Mouse (Mus musculus) CH12.LX (cell line): Measurements from ENCODE around the gene Wdr61. TPM values are rescaled to one million over a fixed set of nuclear protein-coding genes. Genes with fewer than 3 reads are reported as not detected.
A peak's percentile ranks its signal among the peaks of the same experiment; 100 is the strongest.
"Not testable (repeated sequence)": the region's sequence is repeated elsewhere in the genome, so short reads cannot be mapped to it uniquely, and the experiment has no call there.

Experiments used
- DNase-seq: peaks from one replicate; pipeline ENCODE4 v3.0.0-alpha.2; 2013; ENCODE audit errors: extremely low read depth
- H3K27ac ChIP-seq: 2 replicates; pipeline ENCODE4 v1.5.1; 2012; ENCODE audit warnings: low read depth, mild to moderate bottlenecking, control low read depth, moderate library complexity; ENCODE audit not compliant: insufficient read depth
- H3K27me3 ChIP-seq: replicated peaks from 2 replicates; pipeline ENCODE3; 2012; ENCODE audit warnings: inconsistent platforms
- H3K36me3 ChIP-seq, 2 experiments: replicated peaks in 1 of 2; 2 replicates each; pipeline versions ENCODE3 to v1.6.1; 2012; ENCODE audit warnings: inconsistent platforms in 1 of 2, low read length in 1 of 2, mild to moderate bottlenecking in 1 of 2, mixed read lengths in 1 of 2, moderate library complexity in 1 of 2; ENCODE audit not compliant: control insufficient read depth in 1 of 2, insufficient read depth in 1 of 2
- H3K4me1 ChIP-seq, 2 experiments: 2 replicates each; pipeline ENCODE4 v1.6.1; 2012; ENCODE audit warnings: inconsistent platforms in 1 of 2, moderate library complexity in 1 of 2; ENCODE audit not compliant: insufficient read depth in 2 of 2, control insufficient read depth in 1 of 2
- H3K4me2 ChIP-seq: 2 replicates; pipeline ENCODE4 v1.6.1; 2012; ENCODE audit warnings: low read depth, mild to moderate bottlenecking, control low read depth; ENCODE audit not compliant: poor library complexity, insufficient read depth, severe bottlenecking
- H3K4me3 ChIP-seq, 3 experiments: fragments of 150-350 bp in 1 of 3; sonication (generic) in 1 of 3; replicated peaks in 1 of 3; 2 replicates each; pipeline versions ENCODE3 to v1.5.1; 2011 to 2012; ENCODE audit warnings: low read depth in 2 of 3, low read length in 2 of 3, mild to moderate bottlenecking in 2 of 3, moderate library complexity in 2 of 3, control low read depth in 1 of 3, improper control_type of control experiment in 1 of 3, inconsistent platforms in 1 of 3, mixed read lengths in 1 of 3; ENCODE audit not compliant: poor library complexity in 1 of 3
- H3K79me2 ChIP-seq: replicated peaks from 2 replicates; pipeline ENCODE4 v1.6.1; 2012; ENCODE audit warnings: mild to moderate bottlenecking, moderate library complexity; ENCODE audit not compliant: control insufficient read depth, poor library complexity, insufficient read depth, severe bottlenecking; ENCODE audit errors: extremely low read depth
- H3K9ac ChIP-seq: 2 replicates; pipeline ENCODE4 v1.6.1; 2012; ENCODE audit warnings: low read depth, mild to moderate bottlenecking, control low read depth, moderate library complexity; ENCODE audit not compliant: insufficient read depth
- H3K9me3 ChIP-seq: replicated peaks from 2 replicates; pipeline ENCODE3; 2012; ENCODE audit warnings: low read length, inconsistent platforms, mixed read lengths
- CHD2 ChIP-seq: IDR thresholded peaks from 2 replicates; pipeline ENCODE4 v1.6.1; 2011; ENCODE audit warnings: low read length, improper control_type of control experiment
- ELF1 ChIP-seq: IDR thresholded peaks from 2 replicates; pipeline ENCODE4 v1.6.1; 2014; ENCODE audit warnings: low read depth, mild to moderate bottlenecking, inconsistent platforms, low read length, improper control_type of control experiment
- EP300 ChIP-seq: IDR thresholded peaks from 2 replicates; pipeline ENCODE4 v1.6.1; 2011; ENCODE audit warnings: low read length, improper control_type of control experiment
- ETS1 ChIP-seq: conservative IDR thresholded peaks from 2 replicates; pipeline ENCODE4 v1.6.1; 2012; ENCODE audit warnings: low read depth, mild to moderate bottlenecking, inconsistent platforms, low read length, improper control_type of control experiment, moderate library complexity
- JUN ChIP-seq: IDR thresholded peaks from 2 replicates; pipeline ENCODE4 v1.6.1; 2011; ENCODE audit warnings: low read depth, mild to moderate bottlenecking, low read length, improper control_type of control experiment, moderate library complexity; ENCODE audit not compliant: insufficient read depth
- MAFK ChIP-seq: IDR thresholded peaks from 2 replicates; pipeline ENCODE4 v1.6.1; 2011; ENCODE audit warnings: low read length, improper control_type of control experiment; ENCODE audit not compliant: insufficient replicate concordance
- MEF2A ChIP-seq: IDR thresholded peaks from 2 replicates; pipeline ENCODE4 v1.6.1; 2014; ENCODE audit warnings: low read depth, mild to moderate bottlenecking, inconsistent platforms, low read length, improper control_type of control experiment, borderline replicate concordance
- MYC ChIP-seq: IDR thresholded peaks from 2 replicates; pipeline ENCODE4 v1.6.1; 2011; ENCODE audit warnings: low read depth, mild to moderate bottlenecking, improper control_type of control experiment, low read length
- PAX5 ChIP-seq: IDR thresholded peaks from 2 replicates; pipeline ENCODE4 v1.6.1; 2012; ENCODE audit warnings: low read length, inconsistent platforms, mixed read lengths
- POLR2A ChIP-seq: IDR thresholded peaks from 2 replicates; pipeline ENCODE4 v1.6.1; 2011; ENCODE audit warnings: low read depth, mild to moderate bottlenecking, improper control_type of control experiment, low read length
- RAD21 ChIP-seq: IDR thresholded peaks from 2 replicates; pipeline ENCODE4 v1.6.1; 2011; ENCODE audit warnings: low read depth, mild to moderate bottlenecking, low read length, improper control_type of control experiment, moderate library complexity
- RCOR1 ChIP-seq: conservative IDR thresholded peaks from 2 replicates; pipeline ENCODE4 v1.6.1; 2012; ENCODE audit warnings: low read depth, mild to moderate bottlenecking, inconsistent platforms, low read length, improper control_type of control experiment
- USF1 ChIP-seq: IDR thresholded peaks from 2 replicates; pipeline ENCODE4 v1.6.1; 2014; ENCODE audit warnings: low read depth, mild to moderate bottlenecking, inconsistent platforms, low read length, improper control_type of control experiment
- dilution Hi-C: fragments of 300-500 bp; cut with MboI; formaldehyde crosslinking; loops from 2 replicates; pipeline ENCODE4 v1.14.3; 2020; ENCODE audit warnings: low sequenced_read_pairs; ENCODE audit not compliant: extremely low pct_unique_long_range_greater_than_20kb, extremely low pct_ligation_motif_present
- in situ Hi-C: fragments of 300-500 bp; cut with MboI; formaldehyde crosslinking; loops from 3 replicates; pipeline ENCODE4 v1.14.3; 2019; ENCODE audit warnings: low sequenced_read_pairs, low pct_ligation_motif_present, low pct_unique_long_range_greater_than_20kb, mixed read lengths
- polyA plus RNA-seq: library from polyadenylated mRNA; unstranded; fragments of >175 nt; gene quantifications from 2 replicates; pipeline ENCODE4 v1.2.1, GENCODE M21; 2012; ENCODE audit warnings: low read depth; ENCODE audit not compliant: insufficient read length
- total RNA-seq, 2 experiments: library from RNA; depleted of rRNA; stranded (reverse); fragments of 300-350 nt in 1 of 2; fragments of >200 nt in 1 of 2; gene quantifications; 2 replicates each; pipeline ENCODE4 v1.2.3; 2012 to 2014

Wdr61 gene
- total and polyA plus RNA-seq, 3 experiments, result 118 to 245 (median 157) TPM

DNA sequence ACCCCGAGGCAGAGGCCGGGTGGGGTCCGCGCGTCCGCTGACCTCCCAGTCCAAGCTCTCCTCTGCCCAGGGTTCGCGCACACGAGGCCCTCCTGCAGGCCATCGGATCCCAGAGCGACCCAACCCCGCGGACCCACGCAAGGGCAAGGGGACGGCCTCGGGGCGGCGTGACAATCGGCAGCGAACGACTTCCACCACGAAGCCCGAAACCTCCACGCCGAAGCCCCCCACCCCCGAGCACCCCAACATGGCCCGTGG, 35.3 kb downstream of the Wdr61 start:
- no peak for DNase-seq
- Histone ChIP-seq H3K4me2 (0 out of 2 replicates have a peak overlapping the region, but pooled peaks have one; percentile 13), H3K4me3 (peak overlapping the region in 2 of 3 experiments; percentile 48 to 65), H3K9me3 (peaks cover 13% of the 10 kb centered on the region), H3K79me2 (no peaks in the 10 kb centered on the region), H3K36me3 (no peaks in the 10 kb centered on the region), H3K27ac (no peak overlapping the region), H3K27me3 (peaks cover 36% of the 10 kb centered on the region), H3K4me1 (0 out of 4 replicates have a peak, but pooled peaks cover 0 to 3% of the 10 kb centered on the region in 2 experiments), H3K9ac (peak overlapping the region; percentile 77; the same call in 1 of the 2 replicates)
- dilution Hi-C loops (no loop called here), in situ Hi-C loops (no loop called here)
- TF ChIP-seq JUN (no peak), MEF2A (no peak), POLR2A (no peak), EP300 (no peak), MAFK (no peak), RAD21 (no peak), PAX5 (no peak)
- TF ChIP-seq, all 38 proteins: peak for 0

DNA sequence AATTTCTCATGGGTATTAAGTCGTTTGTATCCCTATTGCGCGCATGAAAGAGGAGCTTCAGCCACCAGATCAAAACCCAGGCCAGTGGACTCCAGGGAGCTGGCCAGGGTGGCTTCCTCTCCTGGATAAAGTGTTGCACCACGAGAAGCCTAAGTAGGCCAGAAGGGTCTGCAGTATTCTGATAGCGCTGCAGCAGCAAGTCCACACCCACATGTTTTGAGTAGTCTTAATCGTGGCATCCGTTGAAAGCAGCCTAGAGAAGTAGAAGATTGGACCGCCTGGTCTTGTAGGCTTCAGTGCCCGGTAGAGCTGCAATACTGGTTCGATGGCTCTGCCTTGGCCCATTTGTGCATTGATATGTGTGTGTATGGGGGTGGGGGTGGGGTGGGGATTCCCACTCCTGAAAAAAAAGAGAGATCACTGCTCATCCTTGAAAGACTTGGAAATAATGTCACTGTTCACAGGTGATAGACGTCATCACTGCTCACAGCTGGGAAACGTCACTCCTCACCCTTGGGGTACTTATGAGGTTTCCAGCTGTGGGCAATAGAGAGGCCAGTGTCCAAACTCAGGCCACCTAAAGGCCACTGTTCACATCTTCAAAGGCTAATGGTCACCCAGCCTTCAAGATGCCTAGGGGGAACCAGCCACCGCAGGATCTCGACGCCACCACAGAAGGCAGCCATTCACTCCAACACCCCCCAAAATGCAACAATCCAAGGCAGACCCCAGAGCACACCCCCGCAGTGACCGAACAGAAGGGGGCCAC, 35.8 kb downstream of the Wdr61 start, which contains the start of gene Dnaja4:
Dnaja4 (plus strand) TSS at position 556 of the 769 bp plus-strand sequence.
- dilution Hi-C loops, result no loop called here
- H3K79me2 ChIP-seq, result no peaks in the 10 kb centered on the region
- H3K36me3 ChIP-seq, result no peaks in the 10 kb centered on the region
- H3K4me1 ChIP-seq, result 0 out of 4 replicates have a peak, but pooled peaks cover 0 to 3% of the 10 kb centered on the region in 2 experiments
- peaks cover 36% of the 10 kb centered on the region for H3K27me3 ChIP-seq
- H3K9me3 ChIP-seq, result peaks cover 13% of the 10 kb centered on the region
- no peak for DNase-seq
- no peak within 1 kb of the TSS for H3K27ac ChIP-seq
- in situ Hi-C loops, result no loop called here
- peak within 1 kb of the TSS; percentile 77 for H3K9ac ChIP-seq
- H3K4me3 ChIP-seq, result peak within 1 kb of the TSS; percentile 46 to 65 (median 48)
- no peak for TF ChIP-seq ETS1
- no peak for TF ChIP-seq CHD2
- no peak for TF ChIP-seq MYC
- TF ChIP-seq RCOR1, result no peak
- no peak for TF ChIP-seq USF1
- peak within 1 kb of the TSS; percentile 69; the same call in 1 of the 2 replicates for H3K4me2 ChIP-seq

DNA sequence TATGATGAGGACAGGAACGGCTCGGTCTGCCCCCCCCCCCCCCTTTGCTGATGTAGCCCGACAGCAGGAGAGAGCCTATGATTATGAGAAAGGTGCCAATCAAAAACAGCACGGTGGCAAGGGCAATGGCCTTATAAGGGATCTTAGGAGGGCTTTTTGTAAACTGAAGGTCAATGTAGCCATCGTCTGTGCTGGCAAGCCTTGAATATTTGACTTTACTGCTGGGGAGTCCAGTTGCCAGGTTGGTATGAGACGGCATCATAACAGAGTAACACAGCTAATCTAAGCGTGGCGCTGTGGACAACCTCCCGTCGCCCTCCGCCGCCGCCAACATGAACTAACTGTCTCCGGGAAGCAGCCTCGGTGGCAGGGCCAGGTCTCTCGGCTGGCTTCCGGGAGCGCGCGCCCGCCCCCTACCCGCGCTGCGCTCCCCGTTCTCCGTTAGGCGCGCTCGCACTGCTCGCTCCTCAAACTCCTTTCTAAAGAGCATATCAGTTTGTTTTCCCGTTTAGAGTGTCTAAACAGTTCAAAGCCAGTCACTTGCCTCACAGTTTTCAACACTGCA, 43.0 kb downstream of the Wdr61 start:
- Histone ChIP-seq H3K27me3 (peaks cover 20% of the 10 kb centered on the region), H3K4me2 (peak overlapping the region; percentile 8; the same call in 1 of the 2 replicates), H3K9ac (peak overlapping the region; percentile 39; the same call in 1 of the 2 replicates), H3K4me1 (peaks cover 5 to 26% of the 10 kb centered on the region in 2 experiments)
- peak; percentile 42; the same call in 1 of the 2 replicates for TF ChIP-seq ELF1
- H3K4me3 ChIP-seq, in situ Hi-C loops, H3K79me2 ChIP-seq, H3K36me3 ChIP-seq, H3K9me3 ChIP-seq, DNase-seq, H3K27ac ChIP-seq, dilution Hi-C loops: not testable (repeated sequence)

DNA sequence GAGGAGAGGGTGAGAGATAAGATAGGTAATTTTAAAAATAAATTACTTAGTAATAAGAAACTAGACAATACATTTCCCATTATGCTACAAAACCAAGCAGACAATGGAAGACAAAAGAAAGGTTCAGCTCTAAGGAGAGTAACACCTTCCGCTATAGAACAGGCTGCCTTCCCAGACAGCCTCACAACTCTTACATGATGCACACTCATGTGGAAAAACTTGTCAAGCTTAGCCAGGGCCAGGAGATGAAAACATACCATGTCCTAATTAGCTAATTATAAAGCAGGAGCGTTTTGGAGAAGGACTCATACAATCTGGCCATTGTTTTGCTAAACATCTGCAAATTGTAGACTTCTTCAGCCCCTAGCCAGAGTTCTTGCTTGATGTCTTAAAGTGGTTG, 43.6 kb downstream of the Wdr61 start:
- H3K36me3 ChIP-seq, H3K27ac ChIP-seq, H3K9ac ChIP-seq, H3K9me3 ChIP-seq, H3K79me2 ChIP-seq, H3K4me3 ChIP-seq, in situ Hi-C loops, H3K4me2 ChIP-seq, dilution Hi-C loops, DNase-seq: not testable (repeated sequence)
- Histone ChIP-seq H3K4me1 (peaks cover 5 to 26% of the 10 kb centered on the region in 2 experiments), H3K27me3 (peaks cover 14% of the 10 kb centered on the region)
